ENCODE assay signal across 7 mouse cellular contexts in the genomic region with DNA sequence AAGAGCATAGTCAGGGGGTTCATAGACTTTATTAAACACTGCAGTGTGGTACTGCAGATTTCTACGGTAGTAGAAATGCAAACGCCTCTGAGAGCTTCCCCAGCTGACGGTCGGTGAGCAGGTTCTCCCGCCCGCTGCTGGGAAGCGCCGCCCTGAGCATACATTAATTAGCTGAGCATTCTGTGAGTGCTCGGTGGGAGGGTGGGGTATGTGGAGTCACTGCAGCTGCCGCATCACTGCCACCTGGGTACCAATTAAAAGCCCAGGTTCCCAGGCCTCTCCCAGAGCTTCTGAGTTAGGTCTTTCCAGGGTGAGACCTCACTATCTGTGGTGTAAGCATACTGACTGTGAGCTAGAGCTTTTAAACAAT.
DNase-seq lines count a peak whose midpoint lies in the region; ATAC-seq and TF ChIP-seq lines count a peak whose summit lies in the region.

No protein-coding gene starts in this region.

- 5% methylated on average over 10 of the region's 10 CpGs for WGBS in lung, embryonic 14.5 days
- WGBS in hindbrain, embryonic 16.5 days: under 1% methylated on average over 10 of the region's 10 CpGs
- 3% methylated on average over 10 of the region's 10 CpGs for WGBS in stomach, embryonic 14.5 days

- H3K36me3 ChIP-seq in lung, embryonic 14.5 days (ENCODE audit: insufficient read depth): no peaks in the 10 kb centered on the region
- H3K36me3 ChIP-seq in hindbrain, embryonic 16.5 days (ENCODE audit: control insufficient read depth, insufficient read depth, low read length): no peaks in the 10 kb centered on the region
- H3K36me3 ChIP-seq in stomach, embryonic 14.5 days (ENCODE audit: control insufficient read depth, insufficient read depth, low read length): no peaks in the 10 kb centered on the region

- H3K27ac ChIP-seq in lung, embryonic 14.5 days (ENCODE audit: low read depth): no peak overlapping the region
- H3K27ac ChIP-seq in hindbrain, embryonic 16.5 days (ENCODE audit: low read depth, low read length): peak overlapping the region; percentile 53; the same call in 1 of the 2 replicates
- no peak overlapping the region for H3K27ac ChIP-seq in stomach, embryonic 14.5 days (ENCODE audit: low read length)

- no peak overlapping the region for H3K4me3 ChIP-seq in lung, embryonic 14.5 days (ENCODE audit: low read depth, low read length)
- H3K4me3 ChIP-seq in hindbrain, embryonic 16.5 days (ENCODE audit: low read length): peak overlapping the region; percentile 28
- no peak overlapping the region for H3K4me3 ChIP-seq in stomach, embryonic 14.5 days (ENCODE audit: low read depth, low read length)

- H3K9ac ChIP-seq in lung, embryonic 14.5 days: no peak overlapping the region
- peak overlapping the region; percentile 50 for H3K9ac ChIP-seq in hindbrain, embryonic 16.5 days (ENCODE audit: low read depth, low read length)
- H3K9ac ChIP-seq in stomach, embryonic 14.5 days (replicated peaks; ENCODE audit: low read depth, low read length): no peak overlapping the region

- peak overlapping the region; percentile 27; the same call in 1 of the 2 replicates for H3K4me2 ChIP-seq in lung, embryonic 14.5 days
- H3K4me2 ChIP-seq in hindbrain, embryonic 16.5 days (ENCODE audit: low read length): peak overlapping the region; percentile 55
- 0 out of 2 replicates have a peak overlapping the region, but pooled peaks have one; percentile 8 for H3K4me2 ChIP-seq in stomach, embryonic 14.5 days (replicated peaks; ENCODE audit: low read depth, low read length)

- DNase-seq in lung, embryonic 14.5 days: peak; percentile 21
- no peak for DNase-seq in lung, postnatal 14 days
- DNase-seq in cerebellum, postnatal 36 days: peak; percentile 30
- no peak for DNase-seq in spleen, postnatal 36 days (ENCODE audit: low spot score in 2 of 2)
- DNase-seq in layer of hippocampus, adult 11-12 months (ENCODE audit: low spot score): no peak

- no peak for TF ChIP-seq CTCF in lung, embryonic 14.5 days (IDR thresholded peaks at IDR 0.05; ENCODE audit: low read depth)

- H3K4me1 ChIP-seq in lung, embryonic 14.5 days (ENCODE audit: insufficient read depth): 0 out of 2 replicates have a peak, but pooled peaks cover 2% of the 10 kb centered on the region
- H3K4me1 ChIP-seq in hindbrain, embryonic 16.5 days (ENCODE audit: control insufficient read depth, insufficient read depth, low read depth, low read length): peaks cover 4% of the 10 kb centered on the region
- peaks cover 5% of the 10 kb centered on the region; the same call in 1 of the 2 replicates for H3K4me1 ChIP-seq in stomach, embryonic 14.5 days (ENCODE audit: control insufficient read depth, insufficient read depth, low read length)

- 0 out of 2 replicates have a peak, but pooled peaks have one; percentile 42 for ATAC-seq in lung, embryonic 14.5 days (ENCODE audit: insufficient read depth)
- ATAC-seq in hindbrain, embryonic 16.5 days: peak; percentile 88
- no peak; the same call in 1 of the 2 replicates for ATAC-seq in stomach, embryonic 14.5 days (ENCODE audit: insufficient number of reproducible peaks, insufficient read depth, low FRiP score, low read depth)

- H3K27me3 ChIP-seq in lung, embryonic 14.5 days (ENCODE audit: insufficient read depth, low read length): no peaks in the 10 kb centered on the region
- no peaks in the 10 kb centered on the region for H3K27me3 ChIP-seq in hindbrain, embryonic 16.5 days (replicated peaks; ENCODE audit: control insufficient read depth, insufficient read depth, low read length)
- no peaks in the 10 kb centered on the region for H3K27me3 ChIP-seq in stomach, embryonic 14.5 days (ENCODE audit: control insufficient read depth, insufficient read depth, low read length)

- H3K9me3 ChIP-seq in lung, embryonic 14.5 days (ENCODE audit: low read depth, low read length): no peaks in the 10 kb centered on the region; the same call in 1 of the 2 replicates
- no peaks in the 10 kb centered on the region for H3K9me3 ChIP-seq in hindbrain, embryonic 16.5 days (ENCODE audit: control insufficient read depth, low read length)
- no peaks in the 10 kb centered on the region for H3K9me3 ChIP-seq in stomach, embryonic 14.5 days (ENCODE audit: control insufficient read depth, low read depth, low read length)

Comparison
In these comparisons a context has a peak if more than half of its experiments do, and no peak if none do; other contexts are left out.
1. DNase-seq: peak in lung, embryonic 14.5 days (single experiment) and cerebellum, postnatal 36 days (2 of 2); none in lung, postnatal 14 days (single experiment), spleen, postnatal 36 days (0 of 2) and layer of hippocampus, adult 11-12 months (single experiment).
2. Peak in every context shown above with its lines, with median percentiles within 50 percentile points of each other: H3K4me2 ChIP-seq.